Mouse (Mus musculus) hindbrain, embryonic 11.5 days (tissue): Measurements from ENCODE around the gene Gm35315. TPM values are rescaled to one million over a fixed set of nuclear protein-coding genes. Genes with fewer than 3 reads are reported as not detected.
"Not testable (repeated sequence)": the region's sequence is repeated elsewhere in the genome, so short reads cannot be mapped to it uniquely, and the experiment has no call there.

Source experiments
- ATAC-seq: fragments of 200-750 bp; cut with Nextera tagmentation; 2 replicates; pipeline ENCODE4 v1.8.0; 2017; ENCODE audit warnings: mild to moderate bottlenecking, moderate TSS enrichment, moderate library complexity; ENCODE audit not compliant: low FRiP score
- DNase-seq: peaks from one replicate; pipeline ENCODE4 v3.0.0-alpha.2; 2015; ENCODE audit warnings: low spot score
- H3K27ac ChIP-seq: fragments of 300-500 bp; sonication (generic); 2 replicates; pipeline ENCODE4 v1.5.1; 2014; ENCODE audit warnings: mild to moderate bottlenecking, low read depth, low read length
- H3K27me3 ChIP-seq: fragments of 300-500 bp; sonication (generic); 2 replicates; pipeline ENCODE4 v1.6.1; 2014; ENCODE audit warnings: mild to moderate bottlenecking, low read length, moderate library complexity, mixed read lengths; ENCODE audit not compliant: control insufficient read depth, insufficient read depth
- H3K36me3 ChIP-seq: fragments of 300-500 bp; sonication (generic); 2 replicates; pipeline ENCODE4 v1.6.1; 2014; ENCODE audit warnings: mild to moderate bottlenecking, low read length, moderate library complexity, mixed read lengths; ENCODE audit not compliant: control insufficient read depth, insufficient read depth
- H3K4me1 ChIP-seq: fragments of 300-500 bp; sonication (generic); replicated peaks from 2 replicates; pipeline ENCODE4 v1.6.1; 2014; ENCODE audit warnings: low read length, mixed read lengths; ENCODE audit not compliant: control insufficient read depth, insufficient read depth
- H3K4me2 ChIP-seq: fragments of 300-500 bp; sonication (generic); replicated peaks from 2 replicates; pipeline ENCODE4 v1.6.1; 2014; ENCODE audit warnings: mild to moderate bottlenecking, low read depth, low read length
- H3K4me3 ChIP-seq: fragments of 300-500 bp; sonication (generic); 2 replicates; pipeline ENCODE4 v1.5.1; 2014; ENCODE audit warnings: low read depth, low read length
- H3K9ac ChIP-seq: fragments of 300-500 bp; sonication (generic); 2 replicates; pipeline ENCODE4 v1.6.1; 2014; ENCODE audit warnings: low read depth, low read length
- H3K9me3 ChIP-seq: fragments of 300-500 bp; sonication (generic); 2 replicates; pipeline ENCODE4 v1.6.1; 2016; ENCODE audit warnings: low read length; ENCODE audit not compliant: control insufficient read depth
- WGBS: fragments of 180-500 bp; shearing (Covaris S2); extraction: QIAGEN DNeasy Blood & Tissue Kit; methylation state at CpG from one replicate; pipeline ENCODE4 v1.1.7; 2014; 5-methylcytosine and 5-hydroxymethylcytosine counted together
- polyA plus RNA-seq: library from polyadenylated mRNA; unstranded; fragments of >200 nt; fragmentation: Nextera tagmentation; extraction: Ambion mirVana; gene quantifications from 2 replicates; pipeline ENCODE4 v1.2.1, GENCODE M21; 2014

Gm35315 gene
- polyA plus RNA-seq, 1 experiment from 2014 or later, result 0.80 TPM

DNA sequence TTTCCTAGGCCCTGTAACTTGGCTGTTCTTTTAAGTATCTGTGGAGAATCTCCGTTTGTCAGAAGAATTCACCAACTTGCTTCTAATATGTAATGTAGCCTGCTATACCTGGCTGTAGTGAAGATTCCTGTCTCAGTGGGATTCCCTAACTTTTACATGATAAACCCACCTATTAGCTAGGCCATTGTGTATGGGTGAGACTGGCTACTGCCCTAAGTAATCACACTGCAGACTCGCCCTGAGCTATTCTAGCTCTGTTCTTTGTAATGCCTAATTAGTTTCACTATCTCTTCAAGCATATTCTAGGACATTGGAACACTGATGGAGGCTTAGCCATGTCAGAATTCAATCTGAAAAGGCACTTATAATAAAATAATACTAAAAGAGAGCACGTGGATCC is 28.2 kb upstream of the Gm35315 start:
- H3K4me2 ChIP-seq, H3K27ac ChIP-seq, ATAC-seq, H3K36me3 ChIP-seq, H3K9me3 ChIP-seq, H3K4me1 ChIP-seq, H3K9ac ChIP-seq, DNase-seq, H3K27me3 ChIP-seq, H3K4me3 ChIP-seq: not testable (repeated sequence)
- WGBS, result 89% methylated on average over 3 of the region's 3 CpGs

DNA sequence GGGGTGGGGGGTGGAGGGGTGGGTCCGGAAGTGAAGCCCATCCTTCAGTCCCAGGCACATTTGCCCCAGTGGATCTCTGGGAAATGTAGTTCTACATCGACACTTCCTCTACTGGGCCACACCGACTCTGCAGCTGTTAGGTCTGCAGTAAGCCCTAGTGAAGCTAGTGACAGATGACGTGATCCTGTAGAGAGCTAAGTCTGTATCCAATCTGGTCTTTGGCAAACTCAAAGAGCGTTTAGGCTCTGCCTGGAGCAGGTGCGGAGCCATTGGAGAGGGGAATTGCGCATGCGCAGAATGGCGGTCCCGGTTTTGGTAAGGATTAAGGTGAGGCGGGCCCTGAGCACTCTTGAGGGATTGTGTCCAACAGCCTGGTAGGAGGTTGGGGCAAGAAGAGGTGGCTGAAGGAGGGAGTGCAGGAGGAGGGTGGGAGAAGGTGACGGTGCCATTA is 15.8 kb upstream of the Gm35315 start, which contains the start of gene Zfp605:
Gene Zfp605, plus strand, starts transcription at position 102 of the 451 bp plus-strand sequence.
- Histone ChIP-seq H3K4me3 (peak within 1 kb of the TSS; percentile 53), H3K27ac (peak within 1 kb of the TSS; percentile 77), H3K27me3 (no peaks in the 10 kb centered on the region), H3K36me3 (peaks cover 10% of the 10 kb centered on the region), H3K9me3 (no peaks in the 10 kb centered on the region), H3K9ac (peak within 1 kb of the TSS; percentile 73), H3K4me2 (peak within 1 kb of the TSS; percentile 66), H3K4me1 (0 out of 2 replicates have a peak, but pooled peaks cover 2% of the 10 kb centered on the region)
- ATAC-seq (peak; percentile 61), DNase-seq (peak; percentile 91)
- under 1% methylated on average over 12 of the region's 12 CpGs for WGBS

DNA sequence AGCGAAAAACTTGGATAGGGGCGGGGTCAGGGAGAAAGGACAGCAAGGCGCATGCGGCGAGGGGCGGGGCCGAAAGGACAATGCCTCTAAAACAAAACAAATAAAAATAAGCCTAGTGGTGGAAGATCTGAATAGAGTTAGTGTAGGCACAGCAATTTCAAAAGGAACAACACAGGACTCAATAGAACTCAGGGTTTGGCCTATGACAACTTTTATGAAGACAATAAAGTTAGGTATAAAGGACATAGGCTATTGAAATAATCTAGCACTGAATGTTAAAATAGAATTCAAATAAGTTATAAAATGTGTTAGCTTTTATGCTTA is 14.0 kb upstream of the Gm35315 start:
- Histone ChIP-seq H3K4me1 (0 out of 2 replicates have a peak, but pooled peaks cover 2% of the 10 kb centered on the region), H3K4me2 (peak overlapping the region; percentile 84; the same call in 1 of the 2 replicates), H3K9me3 (no peaks in the 10 kb centered on the region), H3K4me3 (peak overlapping the region; percentile 82), H3K27me3 (no peaks in the 10 kb centered on the region), H3K9ac (no peak overlapping the region), H3K27ac (peak overlapping the region; percentile 93; the same call in 1 of the 2 replicates), H3K36me3 (peaks cover 27% of the 10 kb centered on the region)
- DNase-seq, result no peak
- WGBS, result 0% methylated on average over 7 of the region's 7 CpGs
- no peak for ATAC-seq

GRCm38 (mm10) chr5:110107581-110108304 is 13.5 kb upstream of the Gm35315 start, which contains the start of gene Gtpbp6:
TSS of gene Gtpbp6 (minus strand) at chr5:110108197.
- ATAC-seq, result peak; percentile 86
- peak within 1 kb of the TSS; percentile 71 for H3K9ac ChIP-seq
- peak within 1 kb of the TSS; percentile 82 for H3K4me3 ChIP-seq
- peak within 1 kb of the TSS; percentile 84 for H3K4me2 ChIP-seq
- H3K27me3 ChIP-seq, result no peaks in the 10 kb centered on the region
- no peaks in the 10 kb centered on the region for H3K9me3 ChIP-seq
- peak; percentile 96 for DNase-seq
- 0 out of 2 replicates have a peak, but pooled peaks cover 2% of the 10 kb centered on the region for H3K4me1 ChIP-seq
- H3K27ac ChIP-seq, result peak within 1 kb of the TSS; percentile 93
- H3K36me3 ChIP-seq, result peaks cover 29% of the 10 kb centered on the region
- WGBS, result under 1% methylated on average over 66 of the region's 71 CpGs

GRCm38 (mm10) chr5:110106901-110107564 is 12.8 kb upstream of the Gm35315 start:
- Histone ChIP-seq H3K27ac (peak overlapping the region; percentile 93), H3K36me3 (peaks cover 28% of the 10 kb centered on the region), H3K4me3 (peak overlapping the region; percentile 82), H3K4me1 (0 out of 2 replicates have a peak, but pooled peaks cover 2% of the 10 kb centered on the region), H3K9ac (peak overlapping the region; percentile 71), H3K9me3 (no peaks in the 10 kb centered on the region), H3K27me3 (no peaks in the 10 kb centered on the region), H3K4me2 (peak overlapping the region; percentile 84)
- 17% methylated on average over 39 of the region's 41 CpGs for WGBS
- DNase-seq (no peak), ATAC-seq (peak; percentile 34)

DNA sequence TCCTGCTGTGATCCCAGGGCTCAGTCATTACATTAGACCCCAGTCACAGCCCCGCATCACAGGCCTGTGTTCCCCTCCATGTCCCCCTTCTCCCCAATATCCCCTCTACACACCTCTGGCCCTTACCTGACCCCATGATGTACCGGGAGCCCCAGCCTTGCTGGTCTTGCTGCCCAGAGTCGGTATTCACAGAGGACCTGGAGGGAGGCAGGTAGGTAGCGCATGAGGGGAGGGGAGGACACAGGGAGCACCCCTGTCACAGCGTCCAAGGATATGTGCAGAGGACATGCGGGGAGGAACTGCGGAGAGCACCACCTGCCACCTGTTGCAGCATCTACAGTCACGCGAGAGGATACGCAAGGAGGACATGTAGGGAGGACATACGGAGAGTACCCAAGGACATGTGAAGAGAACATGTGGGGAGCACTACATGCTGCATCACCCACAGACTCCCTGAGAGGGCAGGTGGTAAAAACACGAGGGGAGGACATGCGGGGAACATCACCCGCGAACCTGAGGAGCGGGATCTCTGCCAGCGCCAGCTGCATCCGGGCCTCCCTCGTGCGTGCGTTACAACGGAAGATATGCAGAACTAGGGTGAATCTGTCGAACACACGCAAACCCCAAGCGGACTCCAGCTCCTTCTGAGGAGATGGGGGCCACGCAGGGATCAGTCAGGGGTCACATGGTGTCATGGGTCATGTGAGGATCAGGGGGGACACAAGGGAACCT is 12.1 kb upstream of the Gm35315 start:
- peak overlapping the region; percentile 82 for H3K4me3 ChIP-seq
- ATAC-seq, result no peak

DNA sequence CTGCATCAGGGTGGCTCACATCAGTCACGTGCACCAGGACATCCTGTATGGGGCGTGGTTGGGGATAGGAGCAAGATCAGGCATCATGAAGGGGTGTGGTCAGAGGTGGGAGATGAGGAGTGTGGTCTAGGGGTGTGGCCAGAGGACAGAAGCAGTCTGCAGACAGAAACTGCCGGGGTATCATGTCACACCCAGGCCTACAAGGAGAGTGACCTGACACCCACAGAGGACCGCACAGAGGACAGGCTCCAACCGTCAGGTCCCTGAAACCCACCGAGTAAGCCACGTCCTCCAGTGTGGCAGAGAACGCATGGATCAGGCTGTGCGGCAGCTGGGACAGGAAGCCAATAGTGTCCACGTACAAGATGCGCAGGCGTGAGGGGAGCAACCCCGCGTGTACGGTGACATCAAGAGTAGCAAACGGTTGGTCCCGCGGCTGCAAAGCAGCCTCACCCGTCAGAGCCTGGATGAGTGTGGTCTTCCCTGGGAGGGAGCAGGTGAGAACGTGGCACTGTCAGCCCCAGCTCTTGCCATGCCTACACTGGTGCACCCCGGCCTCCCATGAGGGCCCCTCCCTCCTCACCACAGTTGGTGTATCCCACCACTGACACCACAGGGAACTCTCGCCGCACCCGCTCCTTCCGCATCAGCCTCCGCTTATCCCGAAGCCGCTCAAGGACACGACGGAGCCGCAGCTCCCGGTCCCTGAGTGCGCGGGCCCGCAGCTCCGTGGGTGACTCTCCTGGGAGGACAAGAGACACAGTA is 10.6 kb upstream of the Gm35315 start:
- no peak for DNase-seq
- H3K36me3 ChIP-seq, result peaks cover 28% of the 10 kb centered on the region

More for the DNA sequence above, 12.1 kb upstream of the Gm35315 start:
- H3K4me2 ChIP-seq, result peak overlapping the region; percentile 84
- peaks cover under 1% of the 10 kb centered on the region; the same call in 1 of the 2 replicates for H3K27me3 ChIP-seq
- WGBS, result 93% methylated on average over 26 of the region's 26 CpGs
- no peak overlapping the region for H3K9ac ChIP-seq
- H3K9me3 ChIP-seq, result no peaks in the 10 kb centered on the region
- no peak for DNase-seq
- H3K36me3 ChIP-seq, result peaks cover 28% of the 10 kb centered on the region
- H3K4me1 ChIP-seq, result peaks cover 6% of the 10 kb centered on the region; the same call in 1 of the 2 replicates
- no peak overlapping the region for H3K27ac ChIP-seq

More for the DNA sequence above, 10.6 kb upstream of the Gm35315 start:
- no peak for ATAC-seq
- H3K9me3 ChIP-seq, result no peaks in the 10 kb centered on the region
- H3K4me1 ChIP-seq, result peaks cover 8% of the 10 kb centered on the region; the same call in 1 of the 2 replicates
- no peak overlapping the region for H3K27ac ChIP-seq
- peaks cover 5% of the 10 kb centered on the region; the same call in 1 of the 2 replicates for H3K27me3 ChIP-seq
- H3K4me2 ChIP-seq, result no peak overlapping the region
- H3K9ac ChIP-seq, result no peak overlapping the region
- WGBS, result 96% methylated on average over 36 of the region's 36 CpGs
- H3K4me3 ChIP-seq, result no peak overlapping the region
